Comparison of ENCODE assay signal across 24 mouse cellular contexts in genomic region chr2:178959603-178960002, GRCm38 (mm10).
A peak's percentile ranks its signal among the peaks of the same experiment; 100 is the strongest.
DNase-seq lines count a peak whose midpoint lies in the region; ATAC-seq lines count a peak whose summit lies in the region.
"Had no signal": no experiment of that assay in that cellular context is flagged by ENCODE, and none has a peak within 500 bp of the region (broad histone marks: within the 10 kb centered on the region; RNA-seq: fewer than 3 reads in every experiment).

No protein-coding gene starts in this region.

- ATAC-seq in heart, embryonic 12.5 days (ENCODE audit: insufficient number of reproducible peaks, low FRiP score), result no peak
- ATAC-seq in midbrain, embryonic 13.5 days, result 0 out of 2 replicates have a peak, but pooled peaks have one; percentile 43
- no peak for ATAC-seq in midbrain, embryonic 11.5 days (ENCODE audit: low FRiP score)
- ATAC-seq: forebrain, embryonic 14.5 days; midbrain, embryonic 16.5 days had no signal

- H3K9me3 ChIP-seq in heart, embryonic 10.5 days, result no peaks in the 10 kb centered on the region
- no peaks in the 10 kb centered on the region for H3K9me3 ChIP-seq in heart, embryonic 12.5 days (replicated peaks)
- H3K9me3 ChIP-seq in midbrain, embryonic 13.5 days, result no peaks in the 10 kb centered on the region
- H3K9me3 ChIP-seq in midbrain, embryonic 11.5 days (ENCODE audit: control insufficient read depth, low read length), result no peaks in the 10 kb centered on the region
- H3K9me3 ChIP-seq in limb, embryonic 10.5 days (replicated peaks), result no peaks in the 10 kb centered on the region
- H3K9me3 ChIP-seq: liver, embryonic 13.5 days had no signal

- no peaks in the 10 kb centered on the region for H3K36me3 ChIP-seq in heart, embryonic 10.5 days
- H3K36me3 ChIP-seq in heart, embryonic 12.5 days, result no peaks in the 10 kb centered on the region
- H3K36me3 ChIP-seq in midbrain, embryonic 13.5 days, result no peaks in the 10 kb centered on the region
- H3K36me3 ChIP-seq in midbrain, embryonic 11.5 days (ENCODE audit: control insufficient read depth, insufficient read depth, low read length), result no peaks in the 10 kb centered on the region
- no peaks in the 10 kb centered on the region for H3K36me3 ChIP-seq in limb, embryonic 10.5 days
- H3K36me3 ChIP-seq: liver, embryonic 13.5 days had no signal

- H3K9ac ChIP-seq in heart, embryonic 12.5 days, result no peak overlapping the region
- no peak overlapping the region for H3K9ac ChIP-seq in midbrain, embryonic 13.5 days (replicated peaks)
- no peak overlapping the region for H3K9ac ChIP-seq in midbrain, embryonic 11.5 days (ENCODE audit: low read length)
- H3K9ac ChIP-seq: liver, embryonic 13.5 days had no signal

- peak overlapping the region; percentile 42; the same call in 1 of the 2 replicates for H3K27ac ChIP-seq in heart, embryonic 10.5 days
- H3K27ac ChIP-seq in heart, embryonic 12.5 days (ENCODE audit: poor library complexity, severe bottlenecking), result no peak overlapping the region
- H3K27ac ChIP-seq in midbrain, embryonic 13.5 days, result no peak overlapping the region
- H3K27ac ChIP-seq in midbrain, embryonic 11.5 days (ENCODE audit: low read depth, low read length), result no peak overlapping the region
- peak overlapping the region; percentile 39; the same call in 1 of the 2 replicates for H3K27ac ChIP-seq in limb, embryonic 10.5 days
- H3K27ac ChIP-seq: kidney, postnatal 0 days; left cerebral cortex, adult 2 months; liver, embryonic 13.5 days had no signal

- DNase-seq in heart, embryonic 10.5 days (ENCODE audit: low spot score), result no peak
- no peak for DNase-seq in midbrain, embryonic 11.5 days (ENCODE audit: low spot score, missing footprints)
- DNase-seq in limb, embryonic 10.5 days (ENCODE audit: low spot score), result peak; percentile 60
- no peak for DNase-seq in left cerebral cortex, postnatal 36 days (ENCODE audit: low spot score in 2 of 2)
- no peak for DNase-seq in ovary, postnatal 10 days (ENCODE audit: low spot score)
- DNase-seq: adrenal gland, postnatal 14 days; cerebellum, adult 8-10 months; cerebellum, postnatal 36 days; gastrocnemius, postnatal 14 days; heart, adult 18-20 months; kidney, adult 11 months; liver, embryonic 13.5 days; lung, adult 2 months; lung, postnatal 14 days; right cerebral cortex, postnatal 4 days; thymus, adult 2 months; thymus, postnatal 4 days had no signal

- 61% methylated on average over 6 of the region's 6 CpGs for WGBS in heart, embryonic 10.5 days
- 53% methylated on average over 6 of the region's 6 CpGs for WGBS in heart, embryonic 12.5 days
- 80% methylated on average over 6 of the region's 6 CpGs for WGBS in midbrain, embryonic 13.5 days
- WGBS in midbrain, embryonic 11.5 days, result 70% methylated on average over 6 of the region's 6 CpGs
- WGBS in limb, embryonic 10.5 days, result 32% methylated on average over 6 of the region's 6 CpGs

- H3K27me3 ChIP-seq in heart, embryonic 10.5 days (ENCODE audit: insufficient read depth, poor library complexity, severe bottlenecking), result no peaks in the 10 kb centered on the region; the same call in 1 of the 2 replicates
- no peaks in the 10 kb centered on the region for H3K27me3 ChIP-seq in heart, embryonic 12.5 days (replicated peaks)
- no peaks in the 10 kb centered on the region for H3K27me3 ChIP-seq in midbrain, embryonic 13.5 days
- no peaks in the 10 kb centered on the region for H3K27me3 ChIP-seq in midbrain, embryonic 11.5 days (ENCODE audit: control insufficient read depth, insufficient read depth, low read length)
- peaks cover 15% of the 10 kb centered on the region; the same call in 1 of the 2 replicates for H3K27me3 ChIP-seq in limb, embryonic 10.5 days (ENCODE audit: low read depth, poor library complexity, severe bottlenecking)
- H3K27me3 ChIP-seq: liver, embryonic 13.5 days had no signal

- intact Hi-C loops in left cerebral cortex, postnatal 36 days (cut with DNase I), result no loop called here

- H3K4me2 ChIP-seq in heart, embryonic 12.5 days, result no peak overlapping the region
- H3K4me2 ChIP-seq in midbrain, embryonic 13.5 days (replicated peaks), result no peak overlapping the region
- no peak overlapping the region for H3K4me2 ChIP-seq in midbrain, embryonic 11.5 days
- H3K4me2 ChIP-seq: liver, embryonic 13.5 days had no signal

- H3K4me3 ChIP-seq in heart, embryonic 10.5 days, result no peak overlapping the region
- H3K4me3 ChIP-seq in heart, embryonic 12.5 days, result no peak overlapping the region
- H3K4me3 ChIP-seq in midbrain, embryonic 13.5 days (replicated peaks), result no peak overlapping the region
- no peak overlapping the region for H3K4me3 ChIP-seq in midbrain, embryonic 11.5 days (ENCODE audit: low read depth, low read length)
- no peak overlapping the region for H3K4me3 ChIP-seq in limb, embryonic 10.5 days
- H3K4me3 ChIP-seq: left cerebral cortex, adult 2 months; liver, embryonic 13.5 days; myocyte had no signal

- H3K4me1 ChIP-seq in heart, embryonic 10.5 days, result peaks cover 27% of the 10 kb centered on the region
- H3K4me1 ChIP-seq in heart, embryonic 12.5 days (replicated peaks), result peaks cover 29% of the 10 kb centered on the region
- H3K4me1 ChIP-seq in midbrain, embryonic 13.5 days (replicated peaks), result 0 out of 2 replicates have a peak, but pooled peaks cover 3% of the 10 kb centered on the region
- no peaks in the 10 kb centered on the region for H3K4me1 ChIP-seq in midbrain, embryonic 11.5 days (ENCODE audit: control insufficient read depth, insufficient read depth, low read length)
- H3K4me1 ChIP-seq in limb, embryonic 10.5 days, result peaks cover 38% of the 10 kb centered on the region
- H3K4me1 ChIP-seq: liver, embryonic 13.5 days had no signal

Comparison
In these comparisons a context has a peak if more than half of its experiments do, and no peak if none do; other contexts are left out.
1. H3K27ac ChIP-seq: peak in heart, embryonic 10.5 days (single experiment) and limb, embryonic 10.5 days (single experiment); none in heart, embryonic 12.5 days (single experiment), midbrain, embryonic 13.5 days (single experiment) and midbrain, embryonic 11.5 days (single experiment).